Mouse (Mus musculus): Measurements from ENCODE around the gene Hvcn1.

Hvcn1 gene

DNA sequence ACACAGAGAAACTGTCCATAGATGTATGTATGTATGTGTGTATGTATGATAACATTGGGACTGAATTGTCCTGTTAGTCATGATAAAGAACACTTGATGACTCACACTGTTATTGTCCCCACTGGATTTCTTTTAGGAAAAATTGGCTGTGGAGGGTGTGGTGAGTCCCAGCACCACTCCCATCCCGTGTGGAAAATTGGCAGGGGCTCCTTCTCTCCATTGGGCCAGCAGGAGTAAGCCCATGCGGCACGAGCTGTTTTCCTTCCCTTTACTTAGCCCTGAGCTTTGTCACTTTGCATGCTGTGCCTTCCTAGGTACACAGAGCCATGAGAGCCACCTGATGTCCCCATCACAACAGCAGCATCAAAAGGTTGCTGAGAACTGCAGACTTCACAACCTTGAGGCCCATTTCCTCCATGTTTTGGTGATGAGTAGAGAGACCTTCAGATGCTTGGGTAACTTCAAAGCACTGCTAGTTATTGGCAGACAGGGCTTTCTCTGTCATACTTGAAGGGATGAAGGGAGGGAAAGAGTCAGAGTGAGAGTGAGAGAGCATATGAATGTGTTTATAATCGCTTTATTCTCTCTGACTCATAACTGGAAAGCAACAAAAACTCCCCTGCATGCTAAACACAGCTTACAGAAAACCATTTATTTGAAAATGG, 81.7 kb downstream of the Hvcn1 start:
- no peak for TF ChIP-seq GATA4 (IDR thresholded peaks at IDR 0.05; ENCODE audit: insufficient replicate concordance, low read length)

DNA sequence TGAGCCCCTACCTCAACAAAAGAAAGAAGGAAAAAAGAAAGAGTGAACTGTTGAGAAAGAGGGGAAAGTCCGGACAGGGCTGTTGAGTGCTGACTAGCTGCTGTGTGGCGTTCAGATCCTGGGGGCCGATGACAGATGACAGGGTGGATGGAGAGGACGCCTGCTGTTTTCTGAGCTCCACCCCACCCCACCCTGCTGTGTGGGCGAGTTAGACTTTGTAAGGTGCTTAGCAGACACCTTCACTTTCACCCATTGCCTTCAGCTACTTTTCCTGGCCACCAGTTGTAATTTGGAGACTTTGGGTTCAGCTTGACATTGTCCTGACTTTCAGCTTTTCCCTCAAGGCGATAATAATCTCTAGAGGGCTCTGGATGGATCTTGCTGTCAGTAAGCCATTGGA, 84.5 kb downstream of the Hvcn1 start:
- TF ChIP-seq GATA4 (IDR thresholded peaks at IDR 0.05; ENCODE audit: insufficient replicate concordance, low read length) = no peak
